Mouse (Mus musculus) A20 (cell line): Measurements from ENCODE around the gene Slc4a3.
A peak's percentile ranks its signal among the peaks of the same experiment; 100 is the strongest.

Experiments used
- DNase-seq: peaks from one replicate; pipeline ENCODE4 v3.0.0-alpha.2; 2011; ENCODE audit warnings: low read depth, low spot score

The Slc4a3 gene

DNA sequence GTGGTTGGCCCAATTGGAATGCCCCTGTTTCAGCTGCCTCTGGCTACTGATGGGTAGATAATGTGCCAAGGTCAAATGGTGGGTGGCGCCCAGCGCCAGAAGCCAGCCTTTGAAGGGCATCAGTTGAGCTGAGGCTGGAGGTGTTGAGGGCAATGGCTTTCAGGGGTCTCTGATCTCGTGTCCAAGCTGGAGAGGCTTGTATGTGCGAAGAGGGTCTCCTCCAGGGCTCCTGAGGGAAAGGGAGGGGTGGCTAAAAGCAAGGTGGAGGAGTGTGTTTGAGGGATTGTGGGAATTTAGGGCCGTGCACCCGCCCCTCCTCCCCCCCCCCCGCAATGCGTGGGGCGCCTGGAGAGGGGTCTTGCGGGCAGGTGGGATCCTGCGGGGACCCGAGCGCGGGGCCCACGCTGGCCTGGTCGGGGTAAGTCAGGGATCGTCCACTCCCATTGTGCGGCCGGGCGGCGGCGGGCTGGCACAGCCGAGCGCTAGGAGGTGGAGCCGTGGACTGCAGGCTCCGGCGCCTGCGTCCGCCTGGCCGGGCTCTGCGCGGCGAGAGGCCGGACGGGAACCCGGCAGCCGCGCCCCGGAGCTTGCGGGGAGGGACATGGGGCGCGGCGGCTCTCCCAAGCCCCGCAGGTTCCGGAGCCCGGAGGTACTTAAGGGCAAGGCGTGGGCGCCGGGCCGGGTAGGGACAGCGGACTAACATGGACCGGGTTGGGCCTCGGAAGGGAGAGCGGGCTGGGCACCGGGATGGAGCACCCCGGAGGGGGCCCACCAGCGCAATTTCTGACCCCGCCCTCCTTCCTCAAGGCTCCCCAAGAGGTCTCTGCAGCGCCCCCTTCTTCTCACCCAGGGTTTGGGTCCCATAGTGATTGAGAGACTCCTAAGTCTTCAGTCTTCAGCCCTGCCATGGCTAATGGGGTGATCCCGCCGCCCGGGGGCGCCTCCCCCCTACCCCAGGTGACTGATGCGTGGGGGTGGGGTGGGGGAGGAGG, at the start of gene Slc4a3:
Slc4a3 (plus strand) TSS at position 302 of the 992 bp plus-strand sequence.
- DNase-seq, result peak; percentile 89

DNA sequence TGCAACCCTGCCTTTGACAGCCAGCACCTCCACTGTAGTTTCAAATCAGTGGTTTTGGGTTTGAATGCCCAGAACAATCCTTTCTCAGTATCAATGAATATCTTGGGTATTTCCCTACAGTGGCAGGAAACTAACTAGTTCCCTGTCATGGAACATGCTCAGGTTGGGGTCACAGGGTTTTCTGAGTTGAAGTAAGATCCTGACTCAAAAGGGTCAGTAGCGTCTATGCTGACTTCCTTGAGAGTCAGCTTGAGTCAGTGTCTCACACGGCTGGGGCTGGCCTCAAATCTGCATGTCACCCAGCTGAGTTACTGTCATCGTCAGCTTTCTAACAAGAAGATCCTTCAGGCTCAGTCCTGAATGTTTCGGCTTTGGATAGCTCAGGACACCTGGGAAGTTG, 47.2 kb upstream of the Slc4a3 start:
- DNase-seq, result no peak

DNA sequence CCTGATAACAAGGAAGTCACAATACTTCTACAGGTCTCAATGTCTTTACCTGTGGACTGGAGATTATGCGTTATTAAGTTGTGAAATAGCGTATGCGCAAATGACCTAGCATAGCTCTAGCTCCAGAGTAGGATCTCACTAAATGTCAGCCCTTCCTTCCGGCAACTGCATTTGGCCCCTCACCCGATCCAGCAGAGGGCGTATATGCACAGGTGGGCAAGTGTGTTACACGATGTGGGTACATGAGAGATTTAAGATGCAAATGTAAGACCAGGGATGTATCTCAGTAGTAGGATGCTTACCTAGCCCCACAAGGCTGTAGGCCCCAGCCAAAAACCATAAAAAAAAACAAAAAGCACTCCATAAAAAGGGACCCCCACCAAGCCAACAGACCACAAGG, 46.6 kb upstream of the Slc4a3 start:
- DNase-seq, result peak; percentile 47

DNA sequence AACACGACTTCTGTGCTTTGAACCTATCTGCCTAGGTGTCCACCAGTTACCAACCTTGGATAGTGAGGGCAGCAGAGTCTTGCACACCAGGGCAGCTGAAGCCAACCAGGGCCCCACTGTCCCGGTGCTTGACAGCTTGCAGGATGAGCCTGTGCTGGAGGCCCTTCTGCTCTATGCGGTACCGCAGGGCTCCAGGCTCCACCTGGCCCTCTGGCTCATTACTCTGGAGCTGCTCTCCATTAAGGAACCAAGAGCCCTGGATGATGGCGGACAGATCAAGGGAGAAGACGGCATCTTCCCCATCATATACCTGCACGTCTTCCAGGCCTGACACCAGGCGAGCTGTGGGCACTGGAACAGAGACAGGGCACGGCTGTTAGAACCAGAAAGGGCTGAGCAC, 44.2 kb upstream of the Slc4a3 start:
- no peak for DNase-seq

DNA sequence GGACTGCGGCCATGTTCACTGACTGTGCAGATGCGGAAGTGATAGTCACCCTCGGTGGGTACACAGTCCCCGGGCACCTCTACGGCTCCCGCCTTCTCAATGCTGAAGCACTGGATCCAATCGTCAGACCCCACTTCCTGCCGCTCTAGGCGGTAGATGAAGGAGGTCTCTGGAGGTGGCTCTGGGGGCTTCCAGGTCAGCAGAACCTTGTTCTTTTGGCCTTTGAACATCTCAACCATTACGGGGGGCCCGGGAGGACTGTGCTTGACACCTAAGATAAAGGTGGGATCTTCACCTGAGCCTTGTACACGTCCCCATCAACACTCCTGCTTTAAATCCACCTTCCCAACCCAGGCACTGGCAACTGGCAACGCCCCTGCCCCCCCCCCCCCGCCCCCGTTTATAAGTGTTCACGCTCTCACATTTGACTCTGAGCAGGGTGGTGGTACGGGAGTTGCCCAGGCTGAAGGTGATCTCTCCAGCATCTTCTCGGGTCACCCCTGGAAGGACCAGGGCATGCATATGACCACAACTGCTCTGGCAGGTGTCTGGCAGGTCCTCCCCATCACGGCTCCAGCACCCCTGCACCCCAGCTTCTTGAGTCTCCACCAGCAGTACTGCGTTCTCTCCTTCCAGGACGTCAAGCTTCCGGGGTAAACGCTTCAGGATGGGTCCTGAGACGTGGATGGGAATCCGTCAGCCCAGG, 43.0 kb upstream of the Slc4a3 start:
- no peak for DNase-seq

DNA sequence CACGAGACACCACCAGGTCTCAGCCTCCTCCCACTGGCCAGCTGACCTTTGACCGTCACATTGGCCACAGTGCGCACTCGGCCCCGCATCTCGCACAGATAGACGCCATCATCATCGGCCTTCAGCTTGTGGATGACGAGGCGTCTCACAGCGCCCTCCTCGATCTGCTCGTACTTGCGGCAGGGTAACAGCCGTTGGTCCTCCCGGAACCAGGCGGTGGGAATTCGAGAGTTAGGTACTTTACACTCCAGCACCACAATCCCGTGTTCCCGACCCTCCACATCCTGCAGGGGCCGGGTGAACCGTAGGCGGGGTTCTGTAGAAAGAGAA, 42.5 kb upstream of the Slc4a3 start:
- DNase-seq, result no peak

DNA sequence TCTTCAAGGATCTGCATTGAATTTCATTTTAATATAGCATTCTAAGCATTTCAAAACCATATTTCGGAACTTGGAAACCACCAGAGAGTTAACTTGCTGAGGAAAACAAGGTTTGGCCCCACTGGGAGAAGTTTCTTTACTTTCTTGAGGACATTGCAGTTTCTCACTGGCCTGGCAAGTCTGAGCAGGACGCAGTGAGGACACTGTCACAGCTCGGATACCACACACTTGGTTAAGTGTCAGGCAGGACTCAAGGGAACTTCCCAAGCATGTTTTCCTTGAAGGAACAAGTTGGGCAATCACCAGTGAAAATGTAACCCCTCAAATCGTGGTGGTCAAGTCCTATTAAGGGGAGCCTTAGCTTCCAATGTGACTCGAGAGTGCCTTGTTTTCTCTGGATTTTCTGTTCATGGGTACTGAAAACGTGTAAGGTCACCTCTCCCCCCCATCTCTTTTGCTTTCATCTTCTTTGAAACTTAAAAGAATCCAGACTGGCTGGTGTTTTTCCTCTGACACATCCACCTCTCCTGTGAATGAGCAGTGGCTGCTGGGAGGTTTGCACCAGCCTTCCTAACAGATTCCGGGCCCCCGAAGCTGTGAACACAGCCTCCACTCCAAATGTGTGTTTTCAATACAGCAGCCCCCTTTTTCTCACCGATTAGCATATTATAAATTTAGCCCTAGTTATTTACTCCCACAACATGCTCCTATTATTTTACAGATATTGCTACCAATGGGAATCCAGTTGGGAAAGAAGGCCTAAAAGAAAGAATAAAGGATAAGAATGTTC, 41.6 kb upstream of the Slc4a3 start:
- DNase-seq, result no peak

DNA sequence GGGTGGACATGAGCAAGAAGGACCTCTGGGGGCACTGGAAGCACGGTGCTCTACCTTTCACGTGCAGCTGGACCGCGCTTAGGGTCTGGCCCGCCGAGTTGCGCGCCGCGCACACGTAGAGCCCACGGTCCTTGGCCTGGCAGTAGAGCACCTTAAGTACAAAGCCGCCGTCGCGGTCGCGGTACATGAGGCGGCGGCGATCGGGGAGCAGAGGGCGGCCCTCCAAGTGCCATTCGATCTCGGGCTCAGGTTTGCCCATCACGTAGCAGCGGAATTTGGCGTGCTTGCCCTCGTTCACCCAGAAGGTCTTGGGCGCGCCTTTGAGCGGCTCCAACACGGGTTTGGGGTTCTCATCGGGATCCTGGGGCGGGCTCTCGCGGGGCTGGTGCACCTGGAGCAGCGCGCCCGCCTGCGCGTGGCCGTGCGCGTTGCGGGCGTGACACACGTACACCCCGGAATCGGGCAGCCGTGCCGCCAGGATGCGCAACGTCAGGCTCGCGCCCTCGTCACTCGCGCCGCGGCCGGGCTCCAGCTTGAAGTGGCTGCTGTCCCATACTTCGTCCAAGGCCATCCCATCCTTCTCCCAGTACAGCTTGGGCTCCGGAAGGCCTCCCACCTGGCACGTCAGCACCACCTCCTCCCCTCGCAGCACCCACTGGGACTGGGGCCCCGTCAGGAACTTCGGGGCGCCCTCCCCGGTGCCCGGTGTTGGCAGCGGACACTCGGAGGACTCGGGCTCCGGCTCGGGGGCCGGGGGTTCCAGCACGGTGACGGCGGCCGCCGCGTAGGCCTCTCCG, 40.7 kb upstream of the Slc4a3 start:
- DNase-seq, result no peak

DNA sequence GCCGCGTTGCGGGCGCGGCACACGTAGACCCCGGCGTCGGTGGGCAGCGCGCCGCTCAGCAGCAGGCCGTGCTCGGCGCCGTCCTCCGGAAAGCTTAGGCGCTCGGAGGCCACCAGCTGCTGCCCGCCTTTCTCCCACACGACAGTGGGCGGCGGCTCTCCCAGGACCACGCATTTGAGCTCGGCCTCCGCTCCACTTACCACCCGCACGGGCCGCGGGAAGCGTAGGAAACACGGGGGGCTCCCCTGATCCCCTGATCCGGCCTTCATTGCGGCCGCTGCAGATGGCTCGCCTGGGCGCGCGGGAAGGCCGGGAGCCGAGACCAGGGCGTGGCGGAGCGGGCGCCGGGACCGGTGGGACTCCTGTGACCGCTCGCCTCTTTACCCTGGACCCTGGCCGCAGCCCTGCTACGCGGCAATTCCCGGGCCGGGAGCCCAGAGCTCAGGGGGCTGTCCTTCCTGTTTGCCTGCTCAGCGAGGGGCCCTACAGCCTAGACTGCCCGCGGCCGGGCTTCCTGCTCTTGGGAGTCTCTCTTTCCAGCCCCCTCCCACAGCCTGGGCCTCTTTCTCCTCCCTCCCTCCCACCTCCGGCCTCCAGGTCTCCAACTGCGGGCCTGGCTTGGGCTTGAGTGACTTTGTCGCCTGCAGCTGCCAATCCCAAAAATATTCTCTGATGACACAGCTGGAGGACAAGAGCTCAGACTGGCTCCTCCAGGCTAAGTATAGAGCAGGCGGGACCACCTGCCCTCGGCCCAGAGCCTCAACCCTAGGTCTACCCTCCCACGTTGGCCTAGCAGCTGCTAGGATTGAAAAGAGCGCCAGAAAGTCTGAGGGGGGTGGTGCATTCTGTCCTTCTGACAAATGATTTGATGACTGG, 39.9 kb upstream of the Slc4a3 start, which contains the start of gene Obsl1:
Obsl1 (minus strand) TSS at position 497 of the 876 bp plus-strand sequence.
- no peak for DNase-seq

DNA sequence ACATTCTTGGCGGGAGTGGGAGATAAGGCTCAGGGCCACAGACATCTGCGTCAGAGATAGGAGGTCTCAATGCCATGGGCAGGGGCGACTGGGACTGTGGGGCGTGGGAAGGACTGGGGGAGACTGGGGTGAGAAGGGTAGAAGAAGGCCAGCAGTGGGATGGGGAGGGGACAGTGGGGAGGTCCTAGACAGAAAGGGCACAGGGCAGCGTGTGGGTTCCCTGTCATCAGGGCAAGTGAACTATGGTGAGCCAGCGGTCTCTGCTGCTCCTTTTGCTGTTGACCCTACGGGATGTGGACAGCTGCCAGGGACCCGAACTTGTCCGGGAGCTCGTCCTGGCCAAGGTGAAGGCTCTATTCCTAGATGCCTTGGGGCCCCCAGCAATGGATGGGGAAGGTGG, 39.1 kb upstream of the Slc4a3 start, which contains the start of gene Inha:
Inha (plus strand) TSS at position 72 of the 400 bp plus-strand sequence.
- DNase-seq, result no peak

DNA sequence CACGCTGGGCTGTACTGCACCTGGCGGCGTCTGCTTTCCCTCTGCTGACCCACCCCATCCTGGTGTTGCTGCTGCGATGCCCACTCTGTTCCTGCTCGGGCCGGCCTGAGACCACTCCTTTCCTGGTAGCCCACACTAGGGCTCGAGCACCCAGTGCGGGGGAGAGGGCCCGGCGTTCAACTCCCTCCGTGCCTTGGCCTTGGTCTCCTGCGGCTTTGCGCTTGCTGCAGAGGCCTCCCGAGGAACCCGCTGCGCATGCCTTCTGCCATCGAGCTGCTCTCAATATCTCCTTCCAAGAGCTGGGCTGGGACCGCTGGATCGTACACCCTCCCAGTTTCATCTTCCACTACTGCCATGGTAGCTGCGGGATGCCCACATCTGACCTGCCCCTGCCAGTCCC, 36.5 kb upstream of the Slc4a3 start:
- DNase-seq, result no peak

DNA sequence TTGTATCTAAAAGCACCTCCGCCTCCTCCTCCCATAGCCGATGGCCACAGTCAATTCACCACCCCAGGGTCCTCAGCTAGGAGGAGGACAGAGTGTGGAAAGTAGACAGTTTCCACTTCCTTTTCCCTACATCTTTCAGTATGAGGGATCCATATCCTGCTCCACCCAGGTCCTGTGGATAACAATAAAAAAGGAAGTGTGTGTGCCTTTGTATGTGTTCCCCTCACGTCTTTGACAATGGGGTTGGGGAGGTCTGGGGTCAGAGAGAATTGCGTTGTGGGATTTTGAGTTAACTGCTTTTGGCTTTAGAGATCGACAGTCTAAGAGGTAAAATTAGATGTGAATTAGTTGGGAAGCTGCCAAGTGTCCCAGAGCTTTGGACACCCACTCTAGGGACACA, 35.9 kb upstream of the Slc4a3 start:
- DNase-seq, result no peak

DNA sequence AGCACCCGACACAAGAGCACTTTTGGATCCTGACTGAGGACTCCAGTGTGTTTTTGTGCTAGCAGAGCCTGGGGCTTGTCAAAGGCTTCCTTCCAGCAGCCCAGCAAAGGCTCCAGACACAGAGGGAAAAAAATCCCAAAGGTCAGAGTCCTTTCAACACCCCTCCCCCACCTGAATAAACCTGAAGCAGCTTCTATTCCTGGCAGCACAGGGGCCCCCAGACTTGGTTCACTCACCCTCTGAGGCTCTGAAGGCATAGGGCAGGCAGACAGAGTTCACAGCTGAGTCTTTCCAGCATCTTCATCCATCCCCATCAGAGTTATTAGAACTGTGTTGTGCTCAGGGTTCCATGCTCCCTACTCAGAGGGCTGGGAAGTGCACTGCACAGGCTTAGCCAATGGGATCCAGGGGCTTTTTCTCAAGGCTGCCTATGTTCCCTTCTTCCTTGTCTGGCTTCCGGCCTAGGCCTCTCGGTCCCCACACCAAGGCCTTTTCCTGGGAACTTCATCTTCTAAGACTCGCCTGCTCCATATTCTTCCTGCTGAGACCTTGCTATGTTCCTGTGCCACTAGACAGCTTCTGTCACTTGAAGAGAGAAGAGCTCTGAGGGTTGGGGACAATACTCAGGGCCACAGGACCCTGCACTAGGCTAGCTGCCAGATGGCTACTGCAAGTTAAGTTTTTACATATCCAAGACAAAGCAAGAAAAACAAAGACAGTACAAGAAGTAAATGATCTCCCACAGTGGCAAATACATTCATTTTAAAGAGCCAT, 34.4 kb upstream of the Slc4a3 start:
- DNase-seq, result no peak

DNA sequence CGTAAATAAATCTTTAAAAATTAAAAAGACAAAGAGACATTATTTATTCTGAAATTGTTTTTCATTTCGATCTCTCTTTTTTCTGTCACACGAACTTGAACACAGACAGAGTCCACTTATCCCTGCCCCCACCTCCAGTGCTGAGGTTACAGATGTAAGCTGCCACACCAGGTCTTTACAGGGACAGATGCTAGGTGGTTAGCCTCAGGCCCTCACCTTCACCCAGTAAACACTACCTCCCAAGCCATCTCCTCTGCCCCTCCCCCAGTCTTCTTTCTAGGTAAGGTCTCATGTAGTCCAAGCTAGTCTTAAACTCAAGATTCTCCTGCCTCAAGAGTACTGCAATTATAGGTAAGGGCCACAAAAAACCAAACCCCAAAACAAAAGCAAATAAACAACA, 33.5 kb upstream of the Slc4a3 start:
- no peak for DNase-seq

DNA sequence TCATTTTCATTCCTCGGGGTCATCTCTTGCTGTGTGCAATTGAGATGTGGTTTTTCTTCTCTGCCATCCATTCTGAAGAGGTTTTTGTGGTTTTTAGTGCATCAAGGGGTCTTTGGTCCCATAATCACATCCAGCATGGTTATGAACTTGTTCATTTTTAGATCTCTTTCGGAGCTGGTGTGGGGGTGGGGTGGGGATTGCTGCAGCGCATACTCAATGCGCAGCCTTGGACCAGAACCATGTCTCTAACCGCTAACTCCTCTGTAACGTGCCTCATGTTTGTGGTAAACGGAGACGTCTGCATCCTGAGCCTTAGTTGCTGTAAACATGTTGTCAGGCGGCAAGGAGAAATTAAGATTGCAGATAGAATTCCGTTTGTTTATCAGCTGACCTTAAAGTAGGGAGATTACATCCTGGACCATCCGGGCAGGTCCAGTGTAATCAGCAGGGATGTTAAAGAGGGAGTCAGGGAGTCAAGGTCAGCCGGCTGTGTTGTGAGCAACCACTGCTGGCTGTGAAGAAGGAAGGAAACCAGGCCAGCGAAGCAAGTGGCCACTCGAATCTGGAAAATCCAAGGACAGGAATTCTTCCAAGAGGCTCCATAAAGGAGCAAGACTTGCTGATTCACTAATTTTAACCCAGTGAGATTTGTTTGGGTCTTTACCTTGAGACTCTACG, 29.2 kb upstream of the Slc4a3 start:
- DNase-seq, result no peak

DNA sequence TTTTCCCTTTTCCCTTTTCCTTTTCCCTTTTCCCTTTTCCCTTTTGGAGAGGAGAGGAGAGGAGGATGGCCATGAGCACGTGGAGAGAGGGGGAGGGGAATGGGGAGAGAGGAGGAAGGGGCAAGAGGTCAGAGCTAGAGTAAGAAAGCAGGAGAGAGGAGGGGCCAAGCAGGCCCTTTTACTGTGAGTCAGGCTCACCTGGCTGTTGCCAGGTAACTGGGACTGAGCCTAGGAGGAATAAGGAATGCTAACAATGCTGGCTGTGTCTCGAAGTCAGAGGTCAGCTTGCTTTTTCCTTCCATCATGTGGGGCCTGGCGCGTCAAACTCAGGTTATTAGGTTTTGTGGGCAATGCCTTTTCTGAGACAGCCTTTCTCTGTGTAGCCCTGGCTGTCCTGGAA, 28.1 kb upstream of the Slc4a3 start:
- no peak for DNase-seq

DNA sequence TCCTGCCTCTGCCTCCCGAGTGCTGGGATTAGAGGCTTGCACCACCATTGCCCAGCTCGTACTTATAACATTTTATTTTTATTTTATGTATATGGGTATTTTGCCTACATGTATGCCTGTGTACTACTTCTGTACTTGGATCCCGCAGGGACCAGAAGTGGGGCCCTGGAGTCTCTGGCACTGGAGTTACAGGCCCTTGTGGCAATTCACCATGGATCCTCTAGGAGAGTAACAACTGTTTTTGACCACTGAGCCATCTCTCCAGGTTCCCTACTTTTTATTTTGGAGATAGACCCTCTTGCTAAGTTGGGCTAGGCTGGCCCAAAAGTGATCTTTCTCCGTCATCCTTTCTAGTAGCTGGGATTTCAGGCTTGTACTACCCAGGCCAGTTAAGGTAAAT, 27.6 kb upstream of the Slc4a3 start:
- DNase-seq, result no peak

DNA sequence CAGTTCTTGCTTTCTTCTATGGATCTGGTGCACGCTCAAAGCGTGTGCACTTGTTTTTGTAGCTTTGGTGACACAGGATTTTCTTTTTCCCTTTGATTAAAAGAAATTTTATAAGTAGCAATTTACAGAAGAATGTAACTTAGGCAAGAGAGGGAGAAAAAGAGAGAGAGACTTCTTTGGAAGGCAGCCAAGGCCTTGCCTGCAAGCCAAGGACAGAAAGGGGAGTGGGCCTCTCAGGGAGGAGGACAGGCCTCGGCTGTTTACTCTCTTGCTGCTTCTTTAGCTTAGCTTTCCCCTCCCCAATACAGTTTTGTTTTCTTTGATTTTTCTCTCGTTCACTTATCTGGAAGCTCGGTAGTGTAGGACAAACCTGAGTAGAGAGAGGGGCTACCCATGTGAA, 26.5 kb upstream of the Slc4a3 start:
- DNase-seq, result no peak
